ENCODE assay signal across 9 mouse cellular contexts in genomic region chr8:13600204-13600603, GRCm38 (mm10). TPM values are rescaled to one million over a fixed set of nuclear protein-coding genes. Genes with fewer than 3 reads are reported as not detected.
DNase-seq lines count a peak whose midpoint lies in the region; ATAC-seq and TF ChIP-seq lines count a peak whose summit lies in the region.
"Had no signal": no experiment of that assay in that cellular context is flagged by ENCODE, and none has a peak within 500 bp of the region (broad histone marks: within the 10 kb centered on the region; RNA-seq: fewer than 3 reads in every experiment).

No protein-coding gene starts in this region.

- peaks cover 60% of the 10 kb centered on the region; the same call in 1 of the 2 replicates for H3K79me2 ChIP-seq in macrophage (ENCODE audit: inconsistent target)

- peaks cover 17% of the 10 kb centered on the region for H3K36me3 ChIP-seq in kidney, embryonic 16.5 days (ENCODE audit: insufficient read depth, low read length)
- peaks cover 45% of the 10 kb centered on the region for H3K36me3 ChIP-seq in macrophage (ENCODE audit: inconsistent target)

- H3K27me3 ChIP-seq in kidney, embryonic 16.5 days (ENCODE audit: insufficient read depth, low read length): no peaks in the 10 kb centered on the region
- H3K27me3 ChIP-seq: limb, embryonic 12.5 days had no signal

- no peak overlapping the region for H3K9ac ChIP-seq in kidney, embryonic 16.5 days (replicated peaks; ENCODE audit: low read length)
- H3K9ac ChIP-seq: limb, embryonic 12.5 days had no signal

- no peaks in the 10 kb centered on the region for H3K9me3 ChIP-seq in kidney, embryonic 16.5 days (ENCODE audit: low read length)
- H3K9me3 ChIP-seq: limb, embryonic 12.5 days had no signal

- 27% methylated on average over 7 of the region's 7 CpGs for WGBS in kidney, embryonic 16.5 days
- 12% methylated on average over 7 of the region's 7 CpGs for WGBS in macrophage (ENCODE audit: missing documents)

- ATAC-seq in activated CD4-positive, CD25-positive, alpha-beta regulatory T cell, adult 4 months: peak; percentile 72
- peak; percentile 61; the same call in 1 of the 2 replicates for ATAC-seq in kidney, embryonic 16.5 days (ENCODE audit: low FRiP score, low TSS enrichment)

- H3K4me1 ChIP-seq in kidney, embryonic 16.5 days (ENCODE audit: insufficient read depth, low read length): peaks cover 8% of the 10 kb centered on the region; the same call in 1 of the 2 replicates
- H3K4me1 ChIP-seq: limb, embryonic 12.5 days had no signal

- no peak overlapping the region for H3K4me2 ChIP-seq in kidney, embryonic 16.5 days (replicated peaks; ENCODE audit: low read depth, low read length)
- H3K4me2 ChIP-seq: limb, embryonic 12.5 days had no signal

- intact Hi-C loops in left cerebral cortex, adult 2 months (cut with DNase I): loop anchor here (5.0 kb wide), 1 partner anchor 127 kb away; no protein-coding TSS in a partner anchor

- H3K4me3 ChIP-seq in kidney, embryonic 16.5 days (ENCODE audit: low read length): no peak overlapping the region
- H3K4me3 ChIP-seq in macrophage (ENCODE audit: inconsistent target): no peak overlapping the region
- no peak overlapping the region for H3K4me3 ChIP-seq in left cerebral cortex, adult 2 months
- H3K4me3 ChIP-seq: limb, embryonic 12.5 days had no signal

- TF ChIP-seq CTCF in left cerebral cortex, adult 2 months (IDR thresholded peaks at IDR 0.05): no peak

- peak overlapping the region; percentile 41; the same call in 1 of the 2 replicates for H3K27ac ChIP-seq in kidney, embryonic 16.5 days (ENCODE audit: low read length)
- H3K27ac ChIP-seq in macrophage: peak overlapping the region; percentile 83
- no peak overlapping the region for H3K27ac ChIP-seq in left cerebral cortex, adult 2 months
- H3K27ac ChIP-seq: limb, embryonic 12.5 days had no signal

- DNase-seq in 416B (ENCODE audit: low read depth): peak; percentile 83
- DNase-seq in thymus, postnatal 36 days: peak; percentile 73 to 80
- no peak for DNase-seq in left cerebral cortex, adult 2 months (ENCODE audit: extremely low spot score in 1 of 2, low spot score in 2 of 2)
- no peak for DNase-seq in right cerebral cortex, postnatal 4 days
- DNase-seq in layer of hippocampus, postnatal 10 days (ENCODE audit: low spot score in 2 of 2): no peak

RNA-seq across cellular contexts. Expression of gene 1700029H14Rik, which starts 37.9 kb away (rescaled TPM):
- not detected for polyA plus RNA-seq in activated CD4-positive, CD25-positive, alpha-beta regulatory T cell, adult 4 months (2017; shearing (Covaris generic))
- polyA plus RNA-seq in kidney, embryonic 16.5 days (2015; fragmentation: Nextera tagmentation; extraction: Ambion mirVana): not detected in 2 replicates
- total RNA-seq in macrophage (2018; cell fraction: chromatin; rRNA removed): 1 to 10 TPM in 16 of 26 experiments, under 1 TPM in 2, not detected in 8; 0.58 to 6.6 (median 2.1) TPM
- not detected for total RNA-seq in macrophage (2018; cell fraction: cytosol; rRNA removed)
- 1 to 10 TPM in 9 of 26 experiments, under 1 TPM in 6, not detected in 11; 0.47 to 4.3 (median 1.1) TPM for total RNA-seq in macrophage (2018; cell fraction: nucleus; rRNA removed)
- polyA plus RNA-seq in macrophage (2018): not detected in 3 replicates
- under 1 TPM; 0.38 to 0.77 TPM for total RNA-seq in left cerebral cortex, adult 2 months (2021)
- not detected for total RNA-seq in layer of hippocampus, postnatal 10 days (2021)
- polyA plus RNA-seq: limb, embryonic 12.5 days had no signal

Comparison
In these comparisons a context has a peak if more than half of its experiments do, and no peak if none do; other contexts are left out.
1. DNase-seq: peak in 416B (single experiment) and thymus, postnatal 36 days (2 of 2); none in left cerebral cortex, adult 2 months (0 of 2), right cerebral cortex, postnatal 4 days (single experiment) and layer of hippocampus, postnatal 10 days (0 of 2).